Comparison of ENCODE assay signal across 21 mouse cellular contexts in the genomic region with DNA sequence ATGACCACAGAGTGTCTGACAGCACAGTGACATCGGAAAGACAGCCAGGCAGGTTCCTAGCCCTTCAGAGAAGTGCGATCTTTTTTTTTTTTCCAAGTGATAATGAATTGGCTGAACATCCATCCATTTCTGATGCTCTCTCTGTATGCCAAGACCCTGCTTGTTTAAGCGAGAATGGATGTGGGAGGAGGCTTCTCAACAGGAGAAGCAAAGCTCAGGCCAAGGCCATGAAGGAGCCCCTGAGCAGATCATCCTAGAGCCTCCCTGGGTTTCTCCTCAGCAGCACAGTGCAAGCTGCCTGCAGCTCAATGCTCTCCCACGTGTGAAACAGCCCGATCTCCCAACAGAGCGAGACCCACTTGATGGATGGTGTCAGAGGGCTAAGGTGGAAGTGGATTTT.
DNase-seq lines count a peak whose midpoint lies in the region; ATAC-seq and TF ChIP-seq lines count a peak whose summit lies in the region.
"Had no signal": no experiment of that assay in that cellular context is flagged by ENCODE, and none has a peak within 500 bp of the region (broad histone marks: within the 10 kb centered on the region; RNA-seq: fewer than 3 reads in every experiment).

No protein-coding gene starts in this region.

- 60% methylated on average over 6 of the region's 6 CpGs for WGBS in forebrain, embryonic 12.5 days
- WGBS in forebrain, embryonic 10.5 days = 72% methylated on average over 6 of the region's 6 CpGs
- 27% methylated on average over 6 of the region's 6 CpGs for WGBS in hindbrain, embryonic 15.5 days
- 48% methylated on average over 6 of the region's 6 CpGs for WGBS in hindbrain, embryonic 11.5 days
- 41% methylated on average over 6 of the region's 6 CpGs for WGBS in midbrain, postnatal 0 days
- WGBS in midbrain, embryonic 14.5 days = 49% methylated on average over 6 of the region's 6 CpGs

- H3K4me3 ChIP-seq in forebrain, embryonic 12.5 days (replicated peaks) = no peak overlapping the region
- H3K4me3 ChIP-seq in forebrain, embryonic 10.5 days = no peak overlapping the region
- H3K4me3 ChIP-seq in hindbrain, embryonic 15.5 days = no peak overlapping the region
- H3K4me3 ChIP-seq in hindbrain, embryonic 11.5 days (ENCODE audit: low read depth, low read length) = no peak overlapping the region
- H3K4me3 ChIP-seq in midbrain, postnatal 0 days (ENCODE audit: low read depth, low read length) = no peak overlapping the region
- no peak overlapping the region for H3K4me3 ChIP-seq in midbrain, embryonic 14.5 days (replicated peaks; ENCODE audit: low read depth, low read length)
- H3K4me3 ChIP-seq: embryonic facial prominence, embryonic 15.5 days; heart, embryonic 12.5 days; intestine, embryonic 15.5 days; limb, embryonic 15.5 days; liver, embryonic 15.5 days; midbrain, embryonic 12.5 days; myocyte; stomach, embryonic 15.5 days had no signal

- TF ChIP-seq CTCF in midbrain, postnatal 0 days (IDR thresholded peaks at IDR 0.05) = no peak

- H3K27me3 ChIP-seq in forebrain, embryonic 12.5 days = no peaks in the 10 kb centered on the region
- H3K27me3 ChIP-seq in forebrain, embryonic 10.5 days (ENCODE audit: poor library complexity, severe bottlenecking) = peaks cover 15% of the 10 kb centered on the region; the same call in 1 of the 2 replicates
- H3K27me3 ChIP-seq in hindbrain, embryonic 15.5 days = 0 out of 2 replicates have a peak, but pooled peaks cover 2% of the 10 kb centered on the region
- H3K27me3 ChIP-seq in hindbrain, embryonic 11.5 days (ENCODE audit: control insufficient read depth, insufficient read depth, low read length) = no peaks in the 10 kb centered on the region
- H3K27me3 ChIP-seq in midbrain, postnatal 0 days (ENCODE audit: insufficient read depth, low read length) = no peaks in the 10 kb centered on the region
- no peaks in the 10 kb centered on the region for H3K27me3 ChIP-seq in midbrain, embryonic 14.5 days (ENCODE audit: control insufficient read depth, insufficient read depth, low read length)
- H3K27me3 ChIP-seq: embryonic facial prominence, embryonic 15.5 days; intestine, embryonic 15.5 days; limb, embryonic 15.5 days; liver, embryonic 15.5 days; midbrain, embryonic 12.5 days; stomach, embryonic 15.5 days had no signal

- no peak overlapping the region for H3K4me2 ChIP-seq in forebrain, embryonic 12.5 days
- 0 out of 2 replicates have a peak overlapping the region, but pooled peaks have one; percentile 7 for H3K4me2 ChIP-seq in hindbrain, embryonic 15.5 days
- no peak overlapping the region for H3K4me2 ChIP-seq in hindbrain, embryonic 11.5 days (replicated peaks; ENCODE audit: low read depth, low read length)
- no peak overlapping the region for H3K4me2 ChIP-seq in midbrain, postnatal 0 days (ENCODE audit: low read depth, low read length, poor library complexity, severe bottlenecking)
- no peak overlapping the region for H3K4me2 ChIP-seq in midbrain, embryonic 14.5 days (ENCODE audit: low read length)
- H3K4me2 ChIP-seq: embryonic facial prominence, embryonic 15.5 days; heart, embryonic 12.5 days; intestine, embryonic 15.5 days; limb, embryonic 15.5 days; liver, embryonic 15.5 days; midbrain, embryonic 12.5 days; stomach, embryonic 15.5 days had no signal

- H3K4me1 ChIP-seq in forebrain, embryonic 12.5 days = peaks cover 16% of the 10 kb centered on the region
- peaks cover 16% of the 10 kb centered on the region for H3K4me1 ChIP-seq in forebrain, embryonic 10.5 days
- peaks cover 24% of the 10 kb centered on the region for H3K4me1 ChIP-seq in hindbrain, embryonic 15.5 days (replicated peaks)
- H3K4me1 ChIP-seq in hindbrain, embryonic 11.5 days (replicated peaks; ENCODE audit: control insufficient read depth, insufficient read depth, low read length) = 0 out of 2 replicates have a peak, but pooled peaks cover 2% of the 10 kb centered on the region
- H3K4me1 ChIP-seq in midbrain, postnatal 0 days (ENCODE audit: insufficient read depth, low read length) = no peaks in the 10 kb centered on the region
- H3K4me1 ChIP-seq in midbrain, embryonic 14.5 days (ENCODE audit: control insufficient read depth, insufficient read depth, low read length) = peaks cover 19% of the 10 kb centered on the region
- H3K4me1 ChIP-seq: intestine, embryonic 15.5 days; liver, embryonic 15.5 days; stomach, embryonic 15.5 days had no signal

- H3K9ac ChIP-seq in forebrain, embryonic 12.5 days = no peak overlapping the region
- no peak overlapping the region for H3K9ac ChIP-seq in hindbrain, embryonic 15.5 days
- no peak overlapping the region for H3K9ac ChIP-seq in hindbrain, embryonic 11.5 days (ENCODE audit: low read depth, low read length)
- H3K9ac ChIP-seq in midbrain, postnatal 0 days (replicated peaks; ENCODE audit: low read length, poor library complexity, severe bottlenecking) = no peak overlapping the region
- H3K9ac ChIP-seq in midbrain, embryonic 14.5 days (replicated peaks; ENCODE audit: low read length) = no peak overlapping the region
- H3K9ac ChIP-seq: embryonic facial prominence, embryonic 15.5 days; heart, embryonic 12.5 days; intestine, embryonic 15.5 days; limb, embryonic 15.5 days; liver, embryonic 15.5 days; midbrain, embryonic 12.5 days; stomach, embryonic 15.5 days had no signal

- no peaks in the 10 kb centered on the region for H3K9me3 ChIP-seq in forebrain, embryonic 12.5 days
- H3K9me3 ChIP-seq in forebrain, embryonic 10.5 days = no peaks in the 10 kb centered on the region
- no peaks in the 10 kb centered on the region for H3K9me3 ChIP-seq in hindbrain, embryonic 15.5 days
- no peaks in the 10 kb centered on the region for H3K9me3 ChIP-seq in hindbrain, embryonic 11.5 days (ENCODE audit: control insufficient read depth, low read length)
- no peaks in the 10 kb centered on the region for H3K9me3 ChIP-seq in midbrain, postnatal 0 days (ENCODE audit: low read length)
- no peaks in the 10 kb centered on the region for H3K9me3 ChIP-seq in midbrain, embryonic 14.5 days (ENCODE audit: control insufficient read depth, low read length)
- H3K9me3 ChIP-seq: embryonic facial prominence, embryonic 15.5 days; heart, embryonic 12.5 days; intestine, embryonic 15.5 days; limb, embryonic 15.5 days; liver, embryonic 15.5 days; midbrain, embryonic 12.5 days; stomach, embryonic 15.5 days had no signal

- ATAC-seq in forebrain, embryonic 12.5 days (ENCODE audit: low FRiP score) = no peak
- no peak; the same call in 1 of the 2 replicates for ATAC-seq in hindbrain, embryonic 15.5 days (ENCODE audit: low FRiP score, low read depth)
- no peak for ATAC-seq in hindbrain, embryonic 11.5 days (ENCODE audit: low FRiP score)
- ATAC-seq in midbrain, postnatal 0 days (ENCODE audit: low FRiP score) = peak; percentile 55; the same call in 1 of the 2 replicates
- ATAC-seq in midbrain, embryonic 14.5 days (ENCODE audit: low FRiP score, low TSS enrichment) = no peak
- ATAC-seq: intestine, embryonic 15.5 days had no signal

- intact Hi-C loops in gastrocnemius, postnatal 36 days (cut with DNase I) = loop anchor here (2.0 kb wide), 1 partner anchor 1443 kb away; no protein-coding TSS in a partner anchor

- H3K27ac ChIP-seq in forebrain, embryonic 12.5 days = 0 out of 2 replicates have a peak overlapping the region, but pooled peaks have one; percentile 15
- H3K27ac ChIP-seq in forebrain, embryonic 10.5 days = no peak overlapping the region
- no peak overlapping the region for H3K27ac ChIP-seq in hindbrain, embryonic 15.5 days (replicated peaks)
- H3K27ac ChIP-seq in hindbrain, embryonic 11.5 days (ENCODE audit: low read depth, low read length) = no peak overlapping the region
- no peak overlapping the region for H3K27ac ChIP-seq in midbrain, postnatal 0 days (ENCODE audit: low read depth, low read length)
- H3K27ac ChIP-seq in midbrain, embryonic 14.5 days (replicated peaks; ENCODE audit: low read depth, low read length) = no peak overlapping the region
- H3K27ac ChIP-seq: embryonic facial prominence, embryonic 15.5 days; intestine, embryonic 15.5 days; limb, embryonic 15.5 days; liver, embryonic 15.5 days; macrophage; midbrain, embryonic 12.5 days; stomach, embryonic 15.5 days had no signal

- H3K36me3 ChIP-seq in forebrain, embryonic 12.5 days (replicated peaks) = no peaks in the 10 kb centered on the region
- H3K36me3 ChIP-seq in forebrain, embryonic 10.5 days (replicated peaks) = no peaks in the 10 kb centered on the region
- H3K36me3 ChIP-seq in hindbrain, embryonic 15.5 days = no peaks in the 10 kb centered on the region
- no peaks in the 10 kb centered on the region for H3K36me3 ChIP-seq in hindbrain, embryonic 11.5 days (ENCODE audit: control insufficient read depth, insufficient read depth, low read length)
- H3K36me3 ChIP-seq in midbrain, postnatal 0 days (ENCODE audit: insufficient read depth, low read length) = no peaks in the 10 kb centered on the region
- no peaks in the 10 kb centered on the region for H3K36me3 ChIP-seq in midbrain, embryonic 14.5 days (ENCODE audit: control insufficient read depth, insufficient read depth, low read length)
- H3K36me3 ChIP-seq: embryonic facial prominence, embryonic 15.5 days; heart, embryonic 12.5 days; intestine, embryonic 15.5 days; limb, embryonic 15.5 days; liver, embryonic 15.5 days; midbrain, embryonic 12.5 days; stomach, embryonic 15.5 days had no signal

- no peak for DNase-seq in forebrain, embryonic 10.5 days (ENCODE audit: extremely low spot score, low spot score)
- no peak for DNase-seq in hindbrain, embryonic 11.5 days (ENCODE audit: low spot score)
- DNase-seq in midbrain, postnatal 0 days (ENCODE audit: low spot score) = peak; percentile 42
- DNase-seq in midbrain, embryonic 14.5 days = no peak
- no peak for DNase-seq in gastrocnemius, postnatal 36 days
- DNase-seq: adrenal gland, postnatal 25 days; cerebellum, adult 11-12 months; kidney, adult 9 months; thymus, adult 18-20 months; thymus, postnatal 4 days had no signal
